Mouse (Mus musculus) liver, embryonic 13.5 days (tissue): ENCODE data around the gene Hdlbp. TPM values are rescaled to one million over a fixed set of nuclear protein-coding genes. Genes with fewer than 3 reads are reported as not detected.
"Not testable (repeated sequence)": the region's sequence is repeated elsewhere in the genome, so short reads cannot be mapped to it uniquely, and the experiment has no call there.

Experiments used
- ATAC-seq: fragments of 200-750 bp; cut with Nextera tagmentation; 2 replicates; pipeline ENCODE4 v1.8.0; 2017; ENCODE audit warnings: low read depth, mild to moderate bottlenecking, moderate number of reproducible peaks, moderate library complexity
- DNase-seq: peaks from one replicate; pipeline ENCODE4 v3.0.0; 2022
- H3K27ac ChIP-seq: fragments of 300-500 bp; sonication (generic); 2 replicates; pipeline ENCODE4 v1.5.1; 2015; ENCODE audit warnings: moderate library complexity, mild to moderate bottlenecking, inconsistent platforms
- H3K27me3 ChIP-seq: fragments of 300-500 bp; sonication (generic); 2 replicates; pipeline ENCODE4 v1.6.1; 2015; ENCODE audit warnings: mild to moderate bottlenecking, inconsistent platforms
- H3K36me3 ChIP-seq: fragments of 300-500 bp; sonication (generic); 2 replicates; pipeline ENCODE4 v1.6.1; 2015; ENCODE audit warnings: mild to moderate bottlenecking, inconsistent platforms
- H3K4me1 ChIP-seq: fragments of 300-500 bp; sonication (generic); replicated peaks from 2 replicates; pipeline ENCODE4 v1.6.1; 2015; ENCODE audit warnings: inconsistent platforms
- H3K4me2 ChIP-seq: fragments of 300-500 bp; sonication (generic); 2 replicates; pipeline ENCODE4 v1.6.1; 2015; ENCODE audit warnings: inconsistent platforms, mild to moderate bottlenecking, moderate library complexity
- H3K4me3 ChIP-seq: fragments of 300-500 bp; sonication (generic); replicated peaks from 2 replicates; pipeline ENCODE4 v1.5.1; 2015; ENCODE audit warnings: mild to moderate bottlenecking, inconsistent platforms
- H3K9ac ChIP-seq: fragments of 300-500 bp; sonication (generic); 2 replicates; pipeline ENCODE4 v1.6.1; 2015; ENCODE audit warnings: mild to moderate bottlenecking, inconsistent platforms
- H3K9me3 ChIP-seq: fragments of 300-500 bp; sonication (generic); replicated peaks from 2 replicates; pipeline ENCODE4 v1.6.1; 2016; ENCODE audit warnings: inconsistent platforms
- WGBS: fragments of 180-500 bp; shearing (Covaris S2); methylation state at CpG from one replicate; pipeline ENCODE4 v1.1.7; 2015; ENCODE audit not compliant: insufficient replicate concordance; 5-methylcytosine and 5-hydroxymethylcytosine counted together
- polyA plus RNA-seq: library from polyadenylated mRNA; unstranded; fragments of >200 nt; fragmentation: Nextera tagmentation; extraction: Ambion mirVana; gene quantifications from 2 replicates; pipeline ENCODE4 v1.2.1, GENCODE M21; 2015

Hdlbp gene
- polyA plus RNA-seq, result 89.5 and 95.9 TPM in 2 replicates

DNA sequence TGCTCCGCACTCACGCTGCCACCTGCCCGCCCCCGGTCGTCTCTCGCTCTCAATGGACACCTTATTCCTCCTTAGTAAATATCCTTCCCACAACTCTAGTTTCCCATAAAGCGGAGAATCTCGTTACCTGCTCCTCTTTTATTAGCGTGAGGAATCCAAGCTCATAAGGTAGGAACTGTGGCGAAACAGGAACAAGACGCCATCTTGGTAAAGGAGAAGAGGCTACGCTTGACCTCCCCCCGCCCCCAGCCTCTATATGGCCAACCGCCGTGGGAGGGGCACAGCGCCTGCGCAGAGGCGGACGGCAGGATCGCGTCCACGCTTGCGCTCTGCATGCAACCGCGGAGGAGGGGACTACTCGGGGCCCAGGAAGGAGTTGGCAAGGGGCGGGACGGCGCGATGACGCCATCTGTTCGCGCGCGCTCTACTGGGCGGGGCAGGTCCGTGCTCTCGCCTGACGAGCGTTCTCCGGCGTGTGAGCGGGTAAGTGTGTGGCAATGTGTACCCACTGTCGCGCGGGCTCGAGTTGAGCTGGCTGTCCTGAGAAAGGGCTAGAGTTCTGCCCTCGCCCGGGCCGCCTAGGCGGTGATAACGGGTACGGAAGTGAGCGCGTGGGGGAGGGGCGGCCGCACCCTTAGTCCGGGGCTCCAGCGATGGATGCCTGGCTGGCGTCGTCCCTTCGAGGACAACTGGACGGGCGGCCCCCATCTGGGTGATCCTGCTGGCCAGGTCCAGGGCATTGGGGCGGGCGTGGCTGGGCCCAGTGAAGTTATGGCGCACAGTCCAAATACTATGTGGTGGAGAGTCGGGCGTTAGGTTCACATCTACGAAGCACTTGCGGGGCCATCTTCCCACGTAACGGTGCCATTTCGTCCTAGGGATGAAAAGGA lies at the start of gene Hdlbp:
Gene Hdlbp, minus strand, starts transcription at position 230 of the 890 bp plus-strand sequence.
- peak within 1 kb of the TSS; percentile 88 for H3K4me3 ChIP-seq
- DNase-seq, result peak; percentile 98
- H3K9ac ChIP-seq, result peak within 1 kb of the TSS; percentile 91
- peaks cover 6% of the 10 kb centered on the region; the same call in 1 of the 2 replicates for H3K36me3 ChIP-seq
- ATAC-seq, result peak; percentile 88
- no peaks in the 10 kb centered on the region for H3K27me3 ChIP-seq
- H3K4me1 ChIP-seq, result peaks cover 45% of the 10 kb centered on the region
- under 1% methylated on average over 74 of the region's 74 CpGs for WGBS
- no peaks in the 10 kb centered on the region for H3K9me3 ChIP-seq
- H3K4me2 ChIP-seq, result peak within 1 kb of the TSS; percentile 88
- H3K27ac ChIP-seq, result peak within 1 kb of the TSS; percentile 97

DNA sequence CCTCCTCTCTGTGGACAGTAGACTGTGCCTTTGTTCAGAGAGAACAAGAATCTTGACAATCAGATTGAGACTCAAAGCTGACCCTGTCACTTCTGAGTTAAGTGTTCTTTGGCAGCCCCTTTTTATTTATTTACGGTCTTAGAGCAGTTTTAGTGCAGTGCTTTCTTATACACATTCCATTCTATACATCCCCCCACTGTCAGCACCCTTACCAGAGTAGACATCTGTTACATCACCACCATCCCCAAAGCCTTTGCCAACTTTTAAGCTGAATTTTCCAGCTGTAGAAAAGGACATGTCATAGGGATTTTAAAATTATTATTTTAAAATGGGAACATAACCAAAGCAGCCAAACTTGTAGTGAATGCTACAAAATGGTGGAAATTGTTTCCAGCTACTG lies 43.7 kb upstream of the Hdlbp start:
- no peak overlapping the region for H3K9ac ChIP-seq
- 69% methylated on average over 1 of the region's 1 CpGs for WGBS
- DNase-seq, result no peak
- ATAC-seq, result no peak
- H3K27ac ChIP-seq, result no peak overlapping the region
- no peaks in the 10 kb centered on the region for H3K9me3 ChIP-seq
- H3K36me3 ChIP-seq, result no peaks in the 10 kb centered on the region
- no peak overlapping the region for H3K4me3 ChIP-seq
- no peaks in the 10 kb centered on the region for H3K4me1 ChIP-seq
- H3K27me3 ChIP-seq, result no peaks in the 10 kb centered on the region
- H3K4me2 ChIP-seq, result no peak overlapping the region

GRCm38 (mm10) chr1:93521491-93521890 lies 42.9 kb upstream of the Hdlbp start:
- Histone ChIP-seq H3K9me3 (no peaks in the 10 kb centered on the region), H3K4me3 (no peak overlapping the region), H3K27me3 (no peaks in the 10 kb centered on the region), H3K27ac (no peak overlapping the region), H3K36me3 (no peaks in the 10 kb centered on the region), H3K4me2 (no peak overlapping the region), H3K9ac (no peak overlapping the region), H3K4me1 (no peaks in the 10 kb centered on the region)
- 58% methylated on average over 2 of the region's 2 CpGs for WGBS
- no peak for ATAC-seq
- no peak for DNase-seq

DNA sequence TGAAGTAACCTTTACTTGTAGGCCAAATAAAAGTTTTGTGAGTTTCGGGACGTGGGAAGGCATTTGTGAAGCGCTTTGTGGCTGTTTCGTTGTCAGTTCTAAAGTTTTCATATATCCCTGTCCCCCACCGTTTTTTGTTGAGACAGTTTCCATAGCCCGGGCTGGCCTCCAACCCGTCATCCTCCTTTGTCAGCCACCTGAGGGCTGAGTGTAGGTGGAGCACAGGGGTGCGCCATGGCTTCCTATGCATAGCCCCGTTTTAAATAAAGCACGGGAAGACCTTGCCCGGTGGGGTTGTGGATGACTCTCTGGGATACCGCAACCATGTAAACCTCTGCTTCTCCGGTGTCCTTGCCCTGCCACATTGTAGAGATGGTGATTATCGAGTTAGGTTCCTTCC lies 34.6 kb upstream of the Hdlbp start:
- ATAC-seq, result no peak
- WGBS, result 80% methylated on average over 14 of the region's 14 CpGs
- no peak overlapping the region for H3K4me3 ChIP-seq

DNA sequence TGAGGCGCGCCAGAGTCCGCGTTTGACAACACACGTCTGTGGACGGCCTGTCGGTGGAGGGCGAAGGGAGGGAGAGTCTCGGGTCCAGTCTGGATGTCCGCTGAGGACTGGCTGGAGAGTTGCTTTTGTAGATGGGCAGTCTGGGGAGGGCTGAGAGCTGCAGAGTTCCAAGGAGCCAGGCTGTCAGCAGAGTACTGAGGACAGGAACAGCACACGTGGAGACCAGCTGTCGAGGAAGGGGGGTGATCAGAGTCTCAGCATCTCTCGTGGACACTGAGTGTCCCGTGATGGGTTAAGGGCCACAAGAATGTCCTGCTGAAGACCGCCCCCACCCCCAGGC lies 33.7 kb upstream of the Hdlbp start:
- H3K9ac ChIP-seq, result peak overlapping the region; percentile 79
- H3K27me3 ChIP-seq, result peaks cover 4% of the 10 kb centered on the region
- H3K9me3 ChIP-seq, result no peaks in the 10 kb centered on the region
- peaks cover 17% of the 10 kb centered on the region for H3K36me3 ChIP-seq
- peak overlapping the region; percentile 72 for H3K4me3 ChIP-seq
- DNase-seq (no peak), ATAC-seq (peak; percentile 6; the same call in 1 of the 2 replicates)
- peak overlapping the region; percentile 29; the same call in 1 of the 2 replicates for H3K27ac ChIP-seq
- H3K4me1 ChIP-seq, result peaks cover 23% of the 10 kb centered on the region
- WGBS, result 10% methylated on average over 15 of the region's 15 CpGs
- peak overlapping the region; percentile 98 for H3K4me2 ChIP-seq

More for the DNA sequence above, 34.6 kb upstream of the Hdlbp start:
- no peak overlapping the region for H3K9ac ChIP-seq
- no peak overlapping the region for H3K4me2 ChIP-seq
- no peak for DNase-seq
- no peak overlapping the region for H3K27ac ChIP-seq
- H3K9me3 ChIP-seq, result no peaks in the 10 kb centered on the region
- H3K36me3 ChIP-seq, result peaks cover 10% of the 10 kb centered on the region
- peaks cover 23% of the 10 kb centered on the region for H3K4me1 ChIP-seq
- H3K27me3 ChIP-seq, result peaks cover 4% of the 10 kb centered on the region

- ATAC-seq (peak; percentile 98), DNase-seq (peak; percentile 95)
- Histone ChIP-seq H3K4me2 (peak within 1 kb of the TSS; percentile 98), H3K27ac (peak within 1 kb of the TSS; percentile 65), H3K9ac (peak within 1 kb of the TSS; percentile 79), H3K9me3 (no peaks in the 10 kb centered on the region), H3K27me3 (peaks cover 4% of the 10 kb centered on the region), H3K36me3 (peaks cover 20% of the 10 kb centered on the region), H3K4me3 (peak within 1 kb of the TSS; percentile 72), H3K4me1 (peaks cover 23% of the 10 kb centered on the region)
- under 1% methylated on average over 68 of the region's 71 CpGs for WGBS
These were observed 33.2 kb upstream of the Hdlbp start, which contains the start of gene Farp2 for GRCm38 (mm10) chr1:93511585-93512350. Farp2 (plus strand) TSS chr1:93512079.

DNA sequence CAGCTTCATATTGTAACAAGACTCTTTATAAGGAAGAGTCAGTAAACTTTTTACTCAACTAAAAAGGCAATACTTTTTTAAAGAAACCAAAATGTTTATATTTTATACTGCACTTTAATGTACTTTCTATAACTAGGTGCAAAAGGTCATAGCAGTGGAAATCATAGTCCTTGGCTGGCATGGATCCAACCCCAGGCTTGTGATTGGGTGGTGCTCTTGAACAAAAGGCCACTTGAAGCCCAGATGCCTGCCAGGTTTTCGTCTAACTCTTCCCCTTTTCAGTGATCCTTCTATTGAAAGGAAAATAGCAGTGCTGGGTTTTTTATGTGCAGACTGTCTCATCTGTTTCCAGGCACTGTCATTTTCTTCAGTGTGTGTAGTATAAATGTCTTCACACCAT lies 30.0 kb upstream of the Hdlbp start:
- peaks cover 23% of the 10 kb centered on the region for H3K4me1 ChIP-seq
- not testable (repeated sequence) for ATAC-seq, H3K27me3 ChIP-seq, H3K9me3 ChIP-seq, H3K4me2 ChIP-seq, H3K9ac ChIP-seq, DNase-seq, H3K27ac ChIP-seq, H3K4me3 ChIP-seq
- H3K36me3 ChIP-seq, result peaks cover 45% of the 10 kb centered on the region
- WGBS, result 36% methylated on average over 1 of the region's 1 CpGs

DNA sequence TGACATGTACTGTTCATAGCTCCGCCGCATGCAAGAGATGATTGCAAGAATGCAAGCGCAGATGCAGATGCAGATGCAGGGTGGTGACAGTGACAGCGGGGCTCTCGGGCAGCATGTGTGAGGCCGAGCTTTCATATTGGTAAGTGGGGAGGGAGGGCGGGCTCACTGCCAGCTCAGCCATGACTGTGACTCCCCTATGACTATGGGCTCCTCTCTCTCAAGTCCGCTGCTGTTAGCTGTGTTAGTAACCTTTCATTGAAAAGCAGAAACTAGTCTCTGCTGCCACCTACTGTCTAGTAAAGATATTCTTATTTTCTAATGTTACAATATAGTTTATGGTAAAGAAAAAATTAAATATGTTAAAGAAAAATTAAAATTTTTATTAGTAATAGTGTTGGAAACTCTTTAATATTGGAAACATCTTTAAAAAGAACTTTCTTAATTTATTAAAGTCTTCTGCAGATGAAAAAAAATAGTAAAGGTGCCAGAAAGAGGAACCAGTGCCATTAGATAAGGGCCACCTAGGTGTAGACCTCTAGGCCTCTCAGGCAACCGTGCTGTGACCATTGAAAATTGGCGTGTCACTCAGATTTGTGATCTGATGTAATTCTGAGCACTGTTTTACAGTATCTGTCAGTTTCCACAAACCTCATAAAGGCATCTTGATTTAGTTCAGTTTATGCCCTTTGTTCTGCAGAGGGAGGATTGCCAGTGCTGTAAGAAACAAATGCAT lies 28.5 kb upstream of the Hdlbp start:
- no peak overlapping the region for H3K9ac ChIP-seq
- ATAC-seq (no peak), DNase-seq (no peak)
- peaks cover 56% of the 10 kb centered on the region for H3K36me3 ChIP-seq
- no peak overlapping the region for H3K4me3 ChIP-seq
- peaks cover 14% of the 10 kb centered on the region for H3K4me1 ChIP-seq
- no peaks in the 10 kb centered on the region for H3K9me3 ChIP-seq
- 49% methylated on average over 10 of the region's 10 CpGs for WGBS
- no peaks in the 10 kb centered on the region for H3K27me3 ChIP-seq
- H3K4me2 ChIP-seq, result no peak overlapping the region
- no peak overlapping the region for H3K27ac ChIP-seq

DNA sequence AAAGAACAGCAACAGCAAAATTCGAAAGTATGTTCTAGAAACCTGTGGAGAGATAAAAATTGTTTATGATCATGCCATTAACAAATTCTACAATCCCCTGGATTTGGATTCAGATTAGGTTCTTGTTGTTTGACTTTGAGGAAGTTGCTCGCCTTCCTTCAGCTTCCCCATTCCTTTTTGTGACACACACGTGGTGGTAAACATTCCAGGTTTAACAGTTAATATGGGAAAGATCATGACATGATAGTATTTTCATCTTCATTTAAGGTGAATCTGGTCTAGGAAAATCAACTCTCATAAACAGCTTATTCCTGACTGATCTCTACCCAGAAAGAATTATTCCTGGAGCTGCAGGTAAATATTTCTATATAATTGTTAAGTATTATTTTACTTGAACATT lies 16.7 kb upstream of the Hdlbp start:
- H3K4me2 ChIP-seq, result no peak overlapping the region
- H3K4me3 ChIP-seq, result no peak overlapping the region
- 58% methylated on average over 3 of the region's 3 CpGs for WGBS
- H3K27ac ChIP-seq, result no peak overlapping the region
- DNase-seq (no peak), ATAC-seq (no peak)
- H3K36me3 ChIP-seq, result peaks cover 55% of the 10 kb centered on the region
- no peaks in the 10 kb centered on the region for H3K27me3 ChIP-seq
- H3K9me3 ChIP-seq, result no peaks in the 10 kb centered on the region
- no peaks in the 10 kb centered on the region for H3K4me1 ChIP-seq
- no peak overlapping the region for H3K9ac ChIP-seq

DNA sequence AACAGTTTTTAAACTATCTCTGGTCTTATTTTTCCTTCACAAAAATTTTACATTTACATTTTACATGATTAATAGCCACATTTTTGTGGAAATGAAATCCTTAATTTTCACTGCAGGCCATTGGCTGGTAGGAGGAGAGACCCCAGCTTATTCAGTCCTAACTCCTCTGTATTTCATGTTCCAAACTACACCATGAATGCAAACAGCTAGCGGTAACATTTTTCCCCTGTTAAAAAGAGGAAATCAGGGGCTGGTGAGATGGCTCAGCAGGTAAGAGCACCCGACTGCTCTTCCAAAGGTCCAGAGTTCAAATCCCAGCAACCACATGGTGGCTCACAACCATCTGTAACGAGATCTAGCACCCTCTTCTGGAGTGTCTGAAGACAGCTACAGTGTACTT lies 7.7 kb upstream of the Hdlbp start:
- DNase-seq, H3K27ac ChIP-seq, ATAC-seq, H3K4me2 ChIP-seq, H3K4me3 ChIP-seq, H3K9ac ChIP-seq, H3K27me3 ChIP-seq, H3K36me3 ChIP-seq, H3K9me3 ChIP-seq: not testable (repeated sequence)
- WGBS, result 62% methylated on average over 3 of the region's 3 CpGs
- peaks cover 19% of the 10 kb centered on the region for H3K4me1 ChIP-seq
